Mouse (Mus musculus): ENCODE data around the gene Cand2. TPM values are rescaled to one million over a fixed set of nuclear protein-coding genes. Genes with fewer than 3 reads are reported as not detected.

The Cand2 gene
- total and polyA plus RNA-seq, 3 experiments: 3.6 to 17.1 (median 7.8) TPM

- TF ChIP-seq RCOR1 (conservative IDR thresholded peaks at IDR 0.05; ENCODE audit: low read depth, low read length): no peak
- TF ChIP-seq NELFE (IDR thresholded peaks at IDR 0.05; ENCODE audit: low read depth, low read length): no peak
- no peak for TF ChIP-seq ELF1 (IDR thresholded peaks at IDR 0.05; ENCODE audit: low read depth, low read length)
- no peak for TF ChIP-seq USF1 (IDR thresholded peaks at IDR 0.05; ENCODE audit: low read depth, low read length)
- no peak for TF ChIP-seq MAFK (IDR thresholded peaks at IDR 0.05; ENCODE audit: insufficient replicate concordance, low read length)
- TF ChIP-seq IRF4 (IDR thresholded peaks at IDR 0.05; ENCODE audit: low read depth, low read length): peak; percentile 18; the same call in 1 of the 2 replicates
- no peak; the same call in 1 of the 2 replicates for TF ChIP-seq ZC3H11A (IDR thresholded peaks at IDR 0.05; ENCODE audit: low read depth, low read length)
- TF ChIP-seq PAX5 (IDR thresholded peaks at IDR 0.05; ENCODE audit: low read length): no peak
- no peak for TF ChIP-seq MAZ (IDR thresholded peaks at IDR 0.05; ENCODE audit: low read depth, low read length)
These were observed 39.8 kb downstream of the Cand2 start (continued) for GRCm38 (mm10) chr6:115814104-115814503.

- dilution Hi-C loops (cut with MboI; ENCODE audit: extremely low pct_ligation_motif_present, extremely low pct_unique_long_range_greater_than_20kb, low sequenced_read_pairs): no loop called here
- Histone ChIP-seq H3K27ac (ENCODE audit: insufficient read depth, low read depth) (no peak overlapping the region), H3K9ac (ENCODE audit: insufficient read depth, low read depth) (no peak overlapping the region), H3K4me2 (ENCODE audit: insufficient read depth, low read depth, poor library complexity, severe bottlenecking) (no peak overlapping the region), H3K27me3 (replicated peaks) (no peaks in the 10 kb centered on the region), H3K4me1 (ENCODE audit: control insufficient read depth in 1 of 2, insufficient read depth in 2 of 2) (peaks cover 8 to 16% of the 10 kb centered on the region in 2 experiments), H3K36me3 (replicated peaks in 1 of 2; ENCODE audit: control insufficient read depth in 1 of 2, insufficient read depth in 1 of 2, low read length in 1 of 2) (peaks cover 2 to 65% of the 10 kb centered on the region in 2 experiments), H3K4me3 (replicated peaks in 1 of 3; ENCODE audit: low read depth in 2 of 3, low read length in 2 of 3, poor library complexity in 1 of 3) (no peak overlapping the region), H3K79me2 (replicated peaks; ENCODE audit: control insufficient read depth, extremely low read depth, insufficient read depth, poor library complexity, severe bottlenecking) (no peaks in the 10 kb centered on the region), H3K9me3 (replicated peaks; ENCODE audit: low read length) (no peaks in the 10 kb centered on the region)
- no peak for TF ChIP-seq SMC3 (IDR thresholded peaks at IDR 0.05; ENCODE audit: low read depth, low read length)
- no peak for TF ChIP-seq UBTF (IDR thresholded peaks at IDR 0.05; ENCODE audit: low read depth, low read length)
- TF ChIP-seq CHD1 (IDR thresholded peaks at IDR 0.05; ENCODE audit: low read depth, low read length): no peak
- no peak for TF ChIP-seq RCOR1 (conservative IDR thresholded peaks at IDR 0.05; ENCODE audit: low read depth, low read length)
- no peak for TF ChIP-seq SIN3A (IDR thresholded peaks at IDR 0.05; ENCODE audit: low read length)
- no peak for TF ChIP-seq IRF4 (IDR thresholded peaks at IDR 0.05; ENCODE audit: low read depth, low read length)
- TF ChIP-seq MYC (IDR thresholded peaks at IDR 0.05; ENCODE audit: low read depth, low read length): no peak
- no peak for TF ChIP-seq ZKSCAN1 (IDR thresholded peaks at IDR 0.05; ENCODE audit: borderline replicate concordance, low read depth, low read length)
- in situ Hi-C loops (cut with MboI; ENCODE audit: low pct_ligation_motif_present, low pct_unique_long_range_greater_than_20kb, low sequenced_read_pairs): no loop called here
- no peak for DNase-seq (ENCODE audit: extremely low read depth)
These were observed 40.7 kb downstream of the Cand2 start for GRCm38 (mm10) chr6:115815041-115815440.

- in situ Hi-C loops (cut with MboI; ENCODE audit: low pct_ligation_motif_present, low pct_unique_long_range_greater_than_20kb, low sequenced_read_pairs) (no loop called here), dilution Hi-C loops (cut with MboI; ENCODE audit: extremely low pct_ligation_motif_present, extremely low pct_unique_long_range_greater_than_20kb, low sequenced_read_pairs) (no loop called here)
These were observed 43.8 kb downstream of the Cand2 start for GRCm38 (mm10) chr6:115818129-115818528.

More at GRCm38 (mm10) chr6:115818129-115818528, 43.8 kb downstream of the Cand2 start:
- Histone ChIP-seq H3K4me1 (ENCODE audit: control insufficient read depth in 1 of 2, insufficient read depth in 2 of 2) (peaks cover 8 to 13% of the 10 kb centered on the region in 2 experiments), H3K36me3 (replicated peaks in 1 of 2; ENCODE audit: control insufficient read depth in 1 of 2, insufficient read depth in 1 of 2, low read length in 1 of 2) (peaks cover 2 to 59% of the 10 kb centered on the region in 2 experiments), H3K4me3 (replicated peaks in 1 of 3; ENCODE audit: low read depth in 2 of 3, low read length in 2 of 3, poor library complexity in 1 of 3) (no peak overlapping the region), H3K27ac (ENCODE audit: insufficient read depth, low read depth) (no peak overlapping the region), H3K9me3 (replicated peaks; ENCODE audit: low read length) (no peaks in the 10 kb centered on the region), H3K4me2 (ENCODE audit: insufficient read depth, low read depth, poor library complexity, severe bottlenecking) (no peak overlapping the region), H3K27me3 (replicated peaks) (no peaks in the 10 kb centered on the region), H3K79me2 (replicated peaks; ENCODE audit: control insufficient read depth, extremely low read depth, insufficient read depth, poor library complexity, severe bottlenecking) (no peaks in the 10 kb centered on the region), H3K9ac (ENCODE audit: insufficient read depth, low read depth) (no peak overlapping the region)
- TF ChIP-seq ELF1 (IDR thresholded peaks at IDR 0.05; ENCODE audit: low read depth, low read length): no peak
- no peak for TF ChIP-seq EP300 (IDR thresholded peaks at IDR 0.05; ENCODE audit: low read length)
- no peak for TF ChIP-seq CHD1 (IDR thresholded peaks at IDR 0.05; ENCODE audit: low read depth, low read length)
- TF ChIP-seq KAT2A (IDR thresholded peaks at IDR 0.05; ENCODE audit: insufficient replicate concordance, low read length): no peak
- no peak for TF ChIP-seq USF2 (conservative IDR thresholded peaks at IDR 0.05; ENCODE audit: low read depth, low read length)
- no peak for TF ChIP-seq MXI1 (IDR thresholded peaks at IDR 0.05; ENCODE audit: low read depth, low read length)
- no peak for TF ChIP-seq BHLHE40 (IDR thresholded peaks at IDR 0.05; ENCODE audit: low read depth, low read length)
- DNase-seq (ENCODE audit: extremely low read depth): no peak

Measured in CH12.LX (cell line).